Mouse (Mus musculus) neural tube, embryonic 12.5 days (tissue): ENCODE measurements around the gene Thoc6. TPM values are rescaled to one million over a fixed set of nuclear protein-coding genes. Genes with fewer than 3 reads are reported as not detected.

Experiments used
- polyA plus RNA-seq: library from polyadenylated mRNA; unstranded; fragments of >200 nt; fragmentation: Nextera tagmentation; extraction: Ambion mirVana; gene quantifications from 2 replicates; pipeline ENCODE4 v1.2.1, GENCODE M21; 2016

The Thoc6 gene
- polyA plus RNA-seq, 1 experiment from 2014 or later: 54.0 TPM

Other genes starting within 250 kb of the Thoc6 start
- not detected in 2 replicates for gene Vmn2r117, start 194.2 kb downstream of the Thoc6 start, polyA plus RNA-seq
- gene Zfp213, start 109.6 kb downstream of the Thoc6 start, polyA plus RNA-seq: 21.3 and 22.6 TPM in 2 replicates
- 23.8 and 26.6 TPM in 2 replicates for gene Zfp13, start 74.4 kb downstream of the Thoc6 start, polyA plus RNA-seq
- gene Zscan10, start 73.0 kb downstream of the Thoc6 start, polyA plus RNA-seq: 0.32 TPM in 1 of 2 replicates, not detected in the other
- 1.6 TPM in 2 replicates for gene Mmp25, start 28.6 kb downstream of the Thoc6 start, polyA plus RNA-seq
- 0.42 and 0.80 TPM in 2 replicates for gene Bicdl2, start 13.4 kb downstream of the Thoc6 start, polyA plus RNA-seq
- 69.2 and 74.4 TPM in 2 replicates for gene Hcfc1r1, start 286 bp downstream of the Thoc6 start, polyA plus RNA-seq
- 3.1 and 3.9 TPM in 2 replicates for gene Tnfrsf12a, start 3.6 kb upstream of the Thoc6 start, polyA plus RNA-seq
- gene Cldn6, start 5.4 kb upstream of the Thoc6 start, polyA plus RNA-seq: 2.7 and 3.6 TPM in 2 replicates
- gene Cldn9, start 10.1 kb upstream of the Thoc6 start, polyA plus RNA-seq: 0.74 and 1.9 TPM in 2 replicates
- gene 1520401A03Rik, start 48.9 kb upstream of the Thoc6 start, polyA plus RNA-seq: 0.79 and 1.1 TPM in 2 replicates
- gene Pkmyt1, start 52.5 kb upstream of the Thoc6 start, polyA plus RNA-seq: 32.7 and 34.1 TPM in 2 replicates
- 41.7 and 41.8 TPM in 2 replicates for gene Paqr4, start 67.0 kb upstream of the Thoc6 start, polyA plus RNA-seq
- gene Kremen2, start 72.0 kb upstream of the Thoc6 start, polyA plus RNA-seq: 5.8 and 6.1 TPM in 2 replicates
- gene Flywch1, start 97.7 kb upstream of the Thoc6 start, polyA plus RNA-seq: 234 and 241 TPM in 2 replicates
- gene Flywch2, start 112.2 kb upstream of the Thoc6 start, polyA plus RNA-seq: 47.0 and 47.5 TPM in 2 replicates
- 617 and 693 TPM in 2 replicates for gene Srrm2, start 116.7 kb upstream of the Thoc6 start, polyA plus RNA-seq
- 1,078 and 1,213 TPM in 2 replicates for gene Elob, start 155.3 kb upstream of the Thoc6 start, polyA plus RNA-seq
- gene Prss33, start 162.2 kb upstream of the Thoc6 start, polyA plus RNA-seq: not detected in 2 replicates
- not detected in 2 replicates for gene Prss32, start 170.0 kb upstream of the Thoc6 start, polyA plus RNA-seq
- 1.2 and 1.7 TPM in 2 replicates for gene Prss41, start 170.3 kb upstream of the Thoc6 start, polyA plus RNA-seq
- gene Prss21, start 194.2 kb upstream of the Thoc6 start, polyA plus RNA-seq: not detected in 2 replicates
- not detected in 2 replicates for gene Dcpp1, start 207.0 kb upstream of the Thoc6 start, polyA plus RNA-seq
- gene Dcpp2, start 207.0 kb upstream of the Thoc6 start, polyA plus RNA-seq: not detected in 2 replicates
- gene Dcpp3, start 243.6 kb upstream of the Thoc6 start, polyA plus RNA-seq: not detected in 2 replicates